Mouse (Mus musculus) lung, adult 2 months (tissue): Measurements from ENCODE around the gene Cdc6.

Experiments used
- CTCF ChIP-seq: fragments of 200-500 bp; IDR thresholded peaks from 2 replicates; pipeline ENCODE4 v1.5.1; 2011; ENCODE audit warnings: mild to moderate bottlenecking, low read length, control low read depth; ENCODE audit not compliant: insufficient read depth
- POLR2A ChIP-seq: fragments of 200-500 bp; IDR thresholded peaks from 2 replicates; pipeline ENCODE4 v1.6.1; 2011; ENCODE audit warnings: low read depth, mild to moderate bottlenecking, control low read depth, low read length, borderline replicate concordance; ENCODE audit errors: extremely low read depth

DNA sequence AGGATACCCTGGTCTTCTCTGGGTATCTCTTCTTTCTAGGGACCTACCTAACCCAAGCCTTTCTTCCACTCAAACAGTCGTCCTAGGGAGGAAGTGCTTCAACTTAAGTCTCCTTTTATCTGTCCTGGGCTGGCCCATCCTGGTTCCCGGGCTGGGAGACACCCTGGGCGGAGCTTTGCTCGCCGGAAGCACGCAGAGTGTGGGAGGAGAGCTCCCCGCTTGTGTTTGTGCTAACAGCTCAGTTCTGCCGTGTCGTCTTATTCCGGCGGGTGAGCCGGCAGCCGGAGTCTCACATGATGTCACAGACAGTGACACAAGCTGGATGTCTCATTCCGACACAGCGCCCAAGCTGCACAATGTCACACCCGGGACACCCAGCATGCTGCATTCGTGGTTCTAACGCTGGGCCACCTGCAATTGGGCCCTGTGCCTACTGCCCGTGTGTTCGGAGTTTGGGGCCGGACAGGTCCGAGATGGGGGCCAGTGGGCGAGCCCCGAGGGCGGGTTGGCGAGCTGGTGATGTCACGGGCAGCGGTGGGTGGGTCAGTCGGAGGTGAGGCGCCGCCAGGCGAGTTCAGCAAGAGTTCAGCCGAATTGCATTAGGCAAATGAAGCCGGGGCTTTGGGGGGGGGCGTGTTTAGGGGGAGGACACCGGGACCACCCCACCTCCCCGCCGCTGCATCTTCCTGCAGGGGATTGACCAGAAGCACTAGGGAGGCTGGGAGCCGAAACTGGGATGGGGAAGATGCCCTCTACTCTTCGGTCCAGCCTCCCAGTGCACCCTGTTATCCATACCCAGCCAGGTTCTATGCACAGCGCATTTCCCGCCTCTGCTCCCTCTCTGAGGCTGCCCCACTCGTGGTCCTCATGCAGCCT, 52.1 kb downstream of the Cdc6 start:
- no peak for TF ChIP-seq CTCF
- peak; percentile 96; the same call in 1 of the 2 replicates for TF ChIP-seq POLR2A
